Mouse (Mus musculus) midbrain, embryonic 16.5 days (tissue): Measurements from ENCODE around the gene Cep250. TPM values are rescaled to one million over a fixed set of nuclear protein-coding genes. Genes with fewer than 3 reads are reported as not detected.
A peak's percentile ranks its signal among the peaks of the same experiment; 100 is the strongest.

Source experiments
- ATAC-seq: fragments of 200-750 bp; cut with Nextera tagmentation; 2 replicates; pipeline ENCODE4 v1.8.0; 2017; ENCODE audit warnings: moderate TSS enrichment
- H3K27ac ChIP-seq: fragments of 300-500 bp; sonication (generic); 2 replicates; pipeline ENCODE4 v1.5.1; 2014; ENCODE audit warnings: mild to moderate bottlenecking, low read length, mixed read lengths
- H3K27me3 ChIP-seq: fragments of 300-500 bp; sonication (generic); 2 replicates; pipeline ENCODE4 v1.6.1; 2014; ENCODE audit warnings: low read depth, low read length, mixed read lengths; ENCODE audit not compliant: control insufficient read depth, insufficient read depth
- H3K36me3 ChIP-seq: fragments of 300-500 bp; sonication (generic); 2 replicates; pipeline ENCODE4 v1.6.1; 2014; ENCODE audit warnings: mild to moderate bottlenecking, low read length, moderate library complexity, mixed read lengths; ENCODE audit not compliant: control insufficient read depth, insufficient read depth
- H3K4me1 ChIP-seq: fragments of 300-500 bp; sonication (generic); 2 replicates; pipeline ENCODE4 v1.6.1; 2014; ENCODE audit warnings: mild to moderate bottlenecking, low read length, mixed read lengths; ENCODE audit not compliant: control insufficient read depth, insufficient read depth
- H3K4me2 ChIP-seq: fragments of 300-500 bp; sonication (generic); 2 replicates; pipeline ENCODE4 v1.6.1; 2014; ENCODE audit warnings: mild to moderate bottlenecking, low read length, mixed read lengths
- H3K4me3 ChIP-seq: fragments of 300-500 bp; sonication (generic); 2 replicates; pipeline ENCODE4 v1.5.1; 2014; ENCODE audit warnings: low read depth, mild to moderate bottlenecking, low read length, moderate library complexity, mixed read lengths
- H3K9ac ChIP-seq: fragments of 300-500 bp; sonication (generic); 2 replicates; pipeline ENCODE4 v1.6.1; 2014; ENCODE audit warnings: low read depth, low read length, mixed read lengths
- H3K9me3 ChIP-seq: fragments of 300-500 bp; sonication (generic); replicated peaks from 2 replicates; pipeline ENCODE4 v1.6.1; 2014; ENCODE audit warnings: mild to moderate bottlenecking, low read length, mixed read lengths; ENCODE audit not compliant: control insufficient read depth, poor library complexity, severe bottlenecking
- WGBS: fragments of 180-500 bp; shearing (Covaris S2); extraction: QIAGEN DNeasy Blood & Tissue Kit; methylation state at CpG from one replicate; pipeline ENCODE4 v1.1.7; 2014; 5-methylcytosine and 5-hydroxymethylcytosine counted together
- polyA plus RNA-seq: library from polyadenylated mRNA; unstranded; fragments of >200 nt; fragmentation: Nextera tagmentation; extraction: Ambion mirVana; gene quantifications from 2 replicates; pipeline ENCODE4 v1.2.1, GENCODE M21; 2015

Cep250 gene
- polyA plus RNA-seq, 1 experiment from 2014 or later: 13.3 TPM

DNA sequence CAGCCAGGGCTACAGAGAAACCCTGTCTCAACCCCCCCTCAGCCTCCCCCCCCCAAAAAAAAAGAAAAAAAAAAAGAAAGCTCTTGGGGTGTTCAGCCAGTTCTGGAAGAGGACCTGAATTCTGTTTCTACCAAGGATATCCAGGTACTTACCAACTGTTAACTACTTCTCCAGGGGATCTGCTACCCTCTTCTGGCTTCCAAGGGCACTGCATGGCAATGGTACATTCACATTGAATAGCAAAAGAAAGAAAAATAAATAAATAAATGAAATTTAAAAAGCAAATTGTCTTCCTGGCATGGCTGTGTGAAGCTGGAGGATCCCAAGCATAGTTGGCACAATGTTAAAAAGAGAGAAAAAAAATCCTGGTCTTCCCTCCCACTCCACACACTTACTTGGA, 4.3 kb upstream of the Cep250 start:
- no peak for ATAC-seq
- Histone ChIP-seq H3K9me3 (no peaks in the 10 kb centered on the region), H3K4me2 (no peak overlapping the region), H3K4me3 (no peak overlapping the region), H3K4me1 (peaks cover under 1% of the 10 kb centered on the region), H3K27ac (no peak overlapping the region), H3K9ac (no peak overlapping the region), H3K27me3 (no peaks in the 10 kb centered on the region), H3K36me3 (no peaks in the 10 kb centered on the region)

DNA sequence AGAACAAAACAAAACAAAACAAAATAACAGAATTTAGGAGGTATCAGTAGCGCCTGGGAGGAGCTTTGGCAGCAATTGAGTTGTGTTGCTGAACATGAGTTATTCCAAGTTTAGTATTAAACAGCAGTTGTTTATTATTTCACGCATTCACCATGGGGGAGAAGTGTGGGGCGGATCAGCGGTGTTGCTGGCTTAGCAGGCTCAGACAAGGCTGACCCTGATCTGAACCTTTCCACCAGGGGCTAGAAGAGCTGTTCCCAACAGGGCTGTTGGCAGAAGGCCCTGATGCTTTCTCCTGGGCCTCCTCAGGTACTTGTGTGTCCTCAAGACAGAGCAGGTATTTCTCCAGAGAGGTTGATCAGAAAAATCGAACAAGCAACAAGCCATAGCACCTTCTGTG, 3.7 kb downstream of the Cep250 start:
- Histone ChIP-seq H3K4me2 (no peak overlapping the region), H3K36me3 (peaks cover 10% of the 10 kb centered on the region; the same call in 1 of the 2 replicates), H3K27me3 (no peaks in the 10 kb centered on the region), H3K4me1 (peaks cover 7% of the 10 kb centered on the region), H3K4me3 (no peak overlapping the region), H3K9ac (no peak overlapping the region), H3K27ac (no peak overlapping the region), H3K9me3 (no peaks in the 10 kb centered on the region)
- WGBS: 88% methylated on average over 5 of the region's 5 CpGs
- ATAC-seq: no peak

DNA sequence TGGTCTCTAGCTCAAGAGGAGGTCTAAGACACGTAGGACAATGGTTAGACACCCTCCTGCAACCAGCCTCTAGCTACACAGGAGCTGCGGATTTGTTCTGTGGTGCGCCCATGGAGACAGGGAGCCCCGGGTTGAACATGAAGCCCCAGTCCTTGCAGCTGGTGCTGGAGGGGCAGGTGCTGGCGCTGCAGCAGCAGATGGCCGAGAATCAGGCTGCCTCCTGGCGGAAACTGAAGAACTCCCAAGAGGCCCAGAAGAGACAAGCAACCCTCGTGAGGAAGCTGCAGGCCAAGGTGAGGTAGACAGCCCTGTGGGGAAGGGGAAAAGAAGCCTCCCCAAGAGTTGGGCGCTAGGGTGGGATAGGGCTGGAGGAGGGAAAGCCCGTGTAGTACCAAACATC, 5.6 kb downstream of the Cep250 start:
- no peak for ATAC-seq
- 73% methylated on average over 10 of the region's 10 CpGs for WGBS

DNA sequence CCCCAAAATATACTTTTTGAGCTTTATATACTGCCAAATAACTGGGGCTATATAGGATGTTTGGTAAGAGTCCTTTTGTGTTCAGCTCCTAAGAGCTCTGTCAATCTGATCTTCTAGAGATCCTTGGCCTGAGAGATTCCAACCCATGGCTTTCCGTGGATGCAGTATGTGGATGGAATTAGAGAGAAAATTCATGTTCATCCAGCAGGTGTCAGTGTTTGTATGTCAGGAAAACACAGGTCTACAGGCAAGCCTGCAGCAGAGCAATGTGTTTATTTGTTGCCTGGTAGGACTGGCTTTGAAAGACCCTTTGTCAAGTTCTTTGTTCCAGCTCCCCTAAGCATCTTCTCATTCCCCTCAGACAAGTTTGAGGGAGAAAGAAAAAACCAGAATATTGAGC, 6.7 kb downstream of the Cep250 start:
- ATAC-seq: 0 out of 2 replicates have a peak, but pooled peaks have one; percentile 39
- peaks cover 22% of the 10 kb centered on the region for H3K36me3 ChIP-seq
- no peak overlapping the region for H3K9ac ChIP-seq
- no peaks in the 10 kb centered on the region for H3K9me3 ChIP-seq
- peak overlapping the region; percentile 47; the same call in 1 of the 2 replicates for H3K27ac ChIP-seq
- H3K4me2 ChIP-seq: no peak overlapping the region
- H3K4me3 ChIP-seq: no peak overlapping the region
- no peaks in the 10 kb centered on the region for H3K27me3 ChIP-seq
- WGBS: 44% methylated on average over 1 of the region's 1 CpGs
- H3K4me1 ChIP-seq: no peaks in the 10 kb centered on the region

More for the DNA sequence above, 5.6 kb downstream of the Cep250 start:
- Histone ChIP-seq H3K4me2 (no peak overlapping the region), H3K9me3 (no peaks in the 10 kb centered on the region), H3K36me3 (peaks cover 20% of the 10 kb centered on the region), H3K4me1 (peaks cover 7% of the 10 kb centered on the region), H3K4me3 (no peak overlapping the region), H3K27me3 (no peaks in the 10 kb centered on the region), H3K9ac (no peak overlapping the region), H3K27ac (no peak overlapping the region)

DNA sequence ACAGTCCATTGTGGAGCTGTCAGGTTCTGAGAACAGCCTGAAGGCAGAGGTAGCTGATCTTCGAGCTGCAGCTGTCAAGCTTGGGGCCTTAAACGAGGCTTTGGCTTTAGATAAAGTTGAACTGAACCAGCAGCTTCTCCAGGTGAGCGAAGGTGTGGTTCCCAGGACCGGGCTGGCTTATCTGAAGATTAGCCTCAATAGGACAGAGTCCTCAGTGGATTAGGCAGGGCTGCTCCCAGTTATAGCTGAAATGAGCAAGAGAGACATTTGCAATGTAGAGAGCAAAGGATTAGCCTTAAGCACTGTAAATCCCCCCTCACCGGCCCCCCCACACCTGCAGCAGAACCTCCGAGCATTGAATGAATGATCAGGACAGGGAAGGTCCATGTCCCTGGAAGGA, 17.1 kb downstream of the Cep250 start:
- no peaks in the 10 kb centered on the region for H3K9me3 ChIP-seq
- peaks cover 46% of the 10 kb centered on the region for H3K36me3 ChIP-seq
- ATAC-seq: no peak
- no peak overlapping the region for H3K4me3 ChIP-seq
- H3K4me1 ChIP-seq: no peaks in the 10 kb centered on the region
- H3K27me3 ChIP-seq: no peaks in the 10 kb centered on the region
- H3K4me2 ChIP-seq: no peak overlapping the region
- H3K9ac ChIP-seq: no peak overlapping the region
- H3K27ac ChIP-seq: no peak overlapping the region
- WGBS: 80% methylated on average over 6 of the region's 6 CpGs

DNA sequence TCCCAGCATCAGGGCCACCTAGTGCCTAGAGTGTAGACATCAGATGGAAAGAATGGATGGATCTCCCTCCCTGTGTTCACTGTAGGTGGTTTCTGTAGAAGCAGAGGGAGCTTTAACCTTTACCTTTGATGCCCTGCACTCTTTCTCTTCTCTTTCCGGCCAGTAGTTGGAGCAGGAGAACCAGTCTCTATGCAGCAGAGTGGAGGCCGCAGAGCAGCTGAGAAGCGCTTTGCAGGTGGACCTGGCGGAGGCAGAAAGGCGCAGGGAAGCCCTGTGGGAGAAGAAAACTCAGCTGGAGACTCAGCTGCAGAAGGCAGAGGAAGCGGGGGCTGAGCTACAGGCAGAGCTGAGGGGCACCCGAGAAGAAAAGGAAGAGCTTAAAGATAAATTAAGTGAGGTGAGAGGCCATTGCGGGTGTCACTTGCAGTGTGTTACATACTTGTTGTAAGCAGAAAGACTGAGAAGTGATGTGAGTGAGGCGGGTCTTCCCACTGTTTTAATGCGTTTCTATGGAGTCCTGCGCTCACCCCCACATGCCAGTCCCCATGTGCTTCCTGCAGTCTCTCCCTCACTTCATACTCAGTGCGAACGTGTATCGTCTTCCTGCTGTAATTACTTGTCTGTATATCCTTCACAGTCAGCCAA, 18.0 kb downstream of the Cep250 start:
- no peaks in the 10 kb centered on the region for H3K27me3 ChIP-seq
- H3K9ac ChIP-seq: no peak overlapping the region
- H3K4me1 ChIP-seq: no peaks in the 10 kb centered on the region
- H3K27ac ChIP-seq: no peak overlapping the region
- H3K36me3 ChIP-seq: peaks cover 41% of the 10 kb centered on the region
- no peak overlapping the region for H3K4me2 ChIP-seq
- 79% methylated on average over 14 of the region's 14 CpGs for WGBS
- no peaks in the 10 kb centered on the region for H3K9me3 ChIP-seq
- H3K4me3 ChIP-seq: no peak overlapping the region
- ATAC-seq: no peak

DNA sequence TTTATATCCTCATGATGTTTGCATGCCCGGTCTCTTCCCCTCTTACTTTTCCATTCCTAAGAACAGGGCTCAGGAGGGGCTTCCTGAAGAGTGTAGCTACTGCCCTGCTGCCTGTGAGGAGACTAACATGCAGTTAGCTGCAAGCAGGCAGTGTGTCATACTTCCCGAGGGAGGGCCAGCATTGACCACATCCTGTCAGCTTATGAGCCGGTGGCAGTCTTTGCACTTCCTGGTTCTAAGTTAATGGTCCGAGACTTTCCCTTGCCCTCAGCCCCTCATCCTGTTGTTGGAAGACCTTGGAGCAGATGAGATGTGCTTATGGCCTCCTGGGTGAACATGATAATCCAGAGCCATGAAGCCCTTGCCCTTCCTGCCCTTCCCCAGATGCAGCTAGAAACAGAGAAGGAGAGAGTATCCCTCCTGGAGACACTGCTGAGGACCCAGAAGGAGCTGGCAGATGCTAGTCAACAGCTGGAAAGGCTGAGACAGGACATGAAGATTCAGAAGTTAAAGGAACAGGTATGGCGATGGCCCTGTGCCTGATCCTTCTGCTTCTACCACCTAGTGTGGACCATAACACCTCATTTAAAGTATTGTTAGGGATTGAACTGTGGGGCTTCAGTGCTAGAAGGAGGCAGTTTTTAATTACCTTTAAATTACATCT, 23.2 kb downstream of the Cep250 start:
- Histone ChIP-seq H3K9ac (no peak overlapping the region), H3K9me3 (no peaks in the 10 kb centered on the region), H3K4me3 (no peak overlapping the region), H3K36me3 (peaks cover 56% of the 10 kb centered on the region), H3K27me3 (no peaks in the 10 kb centered on the region), H3K27ac (no peak overlapping the region), H3K4me1 (no peaks in the 10 kb centered on the region), H3K4me2 (no peak overlapping the region)
- 93% methylated on average over 5 of the region's 5 CpGs for WGBS
- ATAC-seq: no peak

DNA sequence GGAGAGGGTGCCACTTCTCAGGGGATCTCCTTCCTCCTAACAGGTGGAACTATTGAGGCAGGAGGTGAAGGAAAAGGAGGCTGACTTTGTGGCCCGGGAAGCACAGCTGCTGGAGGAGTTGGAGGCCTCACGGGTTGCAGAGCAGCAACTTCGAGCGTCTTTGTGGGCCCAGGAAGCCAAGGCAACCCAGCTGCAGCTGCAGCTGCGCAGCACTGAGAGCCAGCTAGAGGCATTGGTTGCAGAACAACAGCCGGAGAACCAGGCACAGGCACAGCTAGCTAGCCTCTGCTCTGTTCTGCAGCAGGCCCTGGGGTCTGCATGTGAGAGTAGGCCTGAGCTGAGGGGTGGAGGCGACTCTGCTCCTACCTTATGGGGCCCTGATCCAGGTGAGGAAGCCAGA, 29.5 kb downstream of the Cep250 start:
- peaks cover 69% of the 10 kb centered on the region for H3K36me3 ChIP-seq
- H3K27ac ChIP-seq: no peak overlapping the region
- H3K27me3 ChIP-seq: no peaks in the 10 kb centered on the region
- no peak overlapping the region for H3K4me3 ChIP-seq
- H3K4me1 ChIP-seq: no peaks in the 10 kb centered on the region
- H3K9me3 ChIP-seq: no peaks in the 10 kb centered on the region
- no peak overlapping the region for H3K4me2 ChIP-seq
- no peak for ATAC-seq
- H3K9ac ChIP-seq: no peak overlapping the region
- 94% methylated on average over 7 of the region's 7 CpGs for WGBS

DNA sequence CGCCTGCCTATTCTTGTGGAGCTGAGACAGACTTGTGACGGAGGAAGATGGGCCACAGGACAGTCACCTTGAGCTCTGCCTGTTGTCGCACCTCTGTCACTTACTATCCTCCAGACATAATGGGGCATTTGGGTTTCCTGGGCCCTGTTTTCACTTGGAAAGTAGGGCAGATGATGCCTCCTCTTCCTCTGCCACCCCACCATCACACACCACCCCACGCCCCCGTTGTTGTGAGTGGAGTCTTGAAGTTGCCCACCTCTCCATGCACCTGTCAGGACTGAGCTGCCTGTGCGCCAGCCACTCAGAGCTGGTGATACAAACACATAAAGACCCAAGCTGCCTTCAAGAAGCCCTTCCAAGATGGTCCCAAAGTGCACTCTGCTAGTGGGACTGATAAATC, 30.9 kb downstream of the Cep250 start:
- H3K4me1 ChIP-seq: no peaks in the 10 kb centered on the region
- no peak overlapping the region for H3K27ac ChIP-seq
- peaks cover 74% of the 10 kb centered on the region for H3K36me3 ChIP-seq
- 95% methylated on average over 6 of the region's 6 CpGs for WGBS
- no peaks in the 10 kb centered on the region for H3K27me3 ChIP-seq
- H3K9ac ChIP-seq: no peak overlapping the region
- H3K9me3 ChIP-seq: no peaks in the 10 kb centered on the region
- no peak overlapping the region for H3K4me3 ChIP-seq
- no peak overlapping the region for H3K4me2 ChIP-seq
- ATAC-seq: no peak
